Mouse (Mus musculus) bone marrow macrophage, adult 2 months (primary cell): ENCODE data around the gene Tmem120b.

Experiments used
- CTCF ChIP-seq: IDR thresholded peaks from 2 replicates; pipeline ENCODE4 v1.5.1; 2012; ENCODE audit warnings: low read depth, mild to moderate bottlenecking, low read length, moderate library complexity
- POLR2A ChIP-seq: IDR thresholded peaks from 2 replicates; pipeline ENCODE4 v1.6.1; 2012; ENCODE audit warnings: mild to moderate bottlenecking, low read depth, low read length, borderline replicate concordance

GRCm38 (mm10) chr5:123133083-123133783 lies 65.0 kb downstream of the Tmem120b start:
- TF ChIP-seq CTCF (peak; percentile 93), POLR2A (no peak)
